6 mouse cellular contexts compared by ENCODE assay signal in genomic region chrX:37144498-37144897, GRCm38 (mm10). TPM values are rescaled to one million over a fixed set of nuclear protein-coding genes. Genes with fewer than 3 reads are reported as not detected.
"Had no signal": no experiment of that assay in that cellular context is flagged by ENCODE, and none has a peak within 500 bp of the region (broad histone marks: within the 10 kb centered on the region; RNA-seq: fewer than 3 reads in every experiment).

No protein-coding gene starts in this region.

RNA-seq across cellular contexts. Expression of gene Akap14, which starts 24.1 kb away (rescaled TPM):
- total RNA-seq: neutrophil, adult 5-6 weeks had no signal
- polyA plus RNA-seq: small intestine, adult 2 months; spleen, adult 2 months; stomach, embryonic 16.5 days; stomach, postnatal 0 days; urinary bladder, adult 2 months had no signal
